Mouse (Mus musculus): Measurements from ENCODE around the gene Wnt16. TPM values are rescaled to one million over a fixed set of nuclear protein-coding genes. Genes with fewer than 3 reads are reported as not detected.

Wnt16 gene
- total and polyA plus RNA-seq, 3 experiments: 10.9 to 71.1 (median 15.9) TPM

DNA sequence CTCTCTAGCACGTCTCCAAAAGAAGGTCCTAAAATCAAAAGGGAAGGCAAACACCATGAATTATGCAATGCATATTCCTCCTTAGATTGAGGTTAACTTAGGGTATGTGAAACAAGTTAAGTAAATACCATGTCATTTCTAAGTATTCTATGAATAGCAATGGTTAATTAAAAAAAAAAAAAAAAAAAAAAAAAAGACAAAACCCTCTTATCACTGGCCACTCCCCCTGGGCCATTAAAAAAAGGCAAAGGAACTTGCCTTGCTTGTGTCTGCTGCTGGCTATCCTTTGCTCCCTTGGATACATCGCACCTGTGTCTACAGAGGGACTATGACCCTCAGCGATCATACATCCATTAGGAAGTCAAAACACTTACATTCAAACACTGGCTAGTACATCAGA lies 55.3 kb downstream of the Wnt16 start:
- in situ Hi-C loops (cut with MboI; ENCODE audit: low pct_ligation_motif_present, low pct_unique_long_range_greater_than_20kb, low sequenced_read_pairs): no loop called here
- peaks cover 86% of the 10 kb centered on the region for H3K79me2 ChIP-seq (replicated peaks; ENCODE audit: control insufficient read depth, extremely low read depth, insufficient read depth, poor library complexity, severe bottlenecking)
- dilution Hi-C loops (cut with MboI; ENCODE audit: extremely low pct_ligation_motif_present, extremely low pct_unique_long_range_greater_than_20kb, low sequenced_read_pairs): no loop called here
- TF ChIP-seq MXI1 (IDR thresholded peaks at IDR 0.05; ENCODE audit: low read depth, low read length) (no peak), CHD1 (IDR thresholded peaks at IDR 0.05; ENCODE audit: low read depth, low read length) (no peak), E2F4 (IDR thresholded peaks at IDR 0.05; ENCODE audit: insufficient replicate concordance, low read depth, low read length) (no peak), ZNF384 (IDR thresholded peaks at IDR 0.05; ENCODE audit: low read depth, low read length) (peak; percentile 66; the same call in 1 of the 2 replicates), SIN3A (IDR thresholded peaks at IDR 0.05; ENCODE audit: low read length) (no peak), MAX (IDR thresholded peaks at IDR 0.05; ENCODE audit: low read length) (no peak)
- H3K36me3 ChIP-seq (replicated peaks in 1 of 2; ENCODE audit: control insufficient read depth in 1 of 2, insufficient read depth in 1 of 2, low read length in 1 of 2): peaks cover 8 to 33% of the 10 kb centered on the region in 2 experiments
- no peak for DNase-seq (ENCODE audit: extremely low read depth)
- H3K27me3 ChIP-seq (replicated peaks): no peaks in the 10 kb centered on the region
- no peak overlapping the region for H3K4me2 ChIP-seq (ENCODE audit: insufficient read depth, low read depth, poor library complexity, severe bottlenecking)
- no peak overlapping the region for H3K9ac ChIP-seq (ENCODE audit: insufficient read depth, low read depth)
- H3K4me3 ChIP-seq (replicated peaks in 1 of 3; ENCODE audit: low read depth in 2 of 3, low read length in 2 of 3, poor library complexity in 1 of 3): no peak overlapping the region
- no peak overlapping the region; the same call in 1 of the 2 replicates for H3K27ac ChIP-seq (ENCODE audit: insufficient read depth, low read depth)
- no peaks in the 10 kb centered on the region for H3K9me3 ChIP-seq (replicated peaks; ENCODE audit: low read length)
- peaks cover 25 to 90% of the 10 kb centered on the region in 2 experiments for H3K4me1 ChIP-seq (ENCODE audit: control insufficient read depth in 1 of 2, insufficient read depth in 2 of 2)

DNA sequence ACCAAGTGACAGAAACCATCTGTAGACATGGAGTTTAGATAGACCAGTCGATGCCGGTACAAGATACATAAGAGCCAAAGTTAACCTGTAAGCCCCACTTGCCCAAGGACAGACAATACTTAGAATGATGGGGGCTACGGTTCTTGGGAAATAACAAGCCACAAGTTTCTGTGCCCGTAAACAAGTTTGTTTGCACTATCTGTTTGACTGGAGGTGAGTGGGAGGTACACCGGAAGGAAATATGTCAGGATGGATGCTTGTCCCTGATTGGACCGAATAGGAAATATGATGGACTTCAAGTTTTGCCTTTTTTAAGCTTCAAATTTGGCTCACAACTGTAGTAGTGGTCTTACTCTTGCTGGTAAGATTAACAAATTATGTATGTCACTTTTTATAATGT lies 55.7 kb downstream of the Wnt16 start:
- Histone ChIP-seq H3K27me3 (replicated peaks) (no peaks in the 10 kb centered on the region), H3K36me3 (replicated peaks in 1 of 2; ENCODE audit: control insufficient read depth in 1 of 2, insufficient read depth in 1 of 2, low read length in 1 of 2) (peaks cover 5 to 30% of the 10 kb centered on the region in 2 experiments), H3K27ac (ENCODE audit: insufficient read depth, low read depth) (no peak overlapping the region; the same call in 1 of the 2 replicates), H3K4me2 (ENCODE audit: insufficient read depth, low read depth, poor library complexity, severe bottlenecking) (no peak overlapping the region), H3K79me2 (replicated peaks; ENCODE audit: control insufficient read depth, extremely low read depth, insufficient read depth, poor library complexity, severe bottlenecking) (peaks cover 85% of the 10 kb centered on the region), H3K9me3 (replicated peaks; ENCODE audit: low read length) (no peaks in the 10 kb centered on the region), H3K4me1 (ENCODE audit: control insufficient read depth in 1 of 2, insufficient read depth in 2 of 2) (peaks cover 23 to 91% of the 10 kb centered on the region in 2 experiments), H3K4me3 (replicated peaks in 1 of 3; ENCODE audit: low read depth in 2 of 3, low read length in 2 of 3, poor library complexity in 1 of 3) (no peak overlapping the region), H3K9ac (ENCODE audit: insufficient read depth, low read depth) (no peak overlapping the region)
- in situ Hi-C loops (cut with MboI; ENCODE audit: low pct_ligation_motif_present, low pct_unique_long_range_greater_than_20kb, low sequenced_read_pairs): no loop called here
- dilution Hi-C loops (cut with MboI; ENCODE audit: extremely low pct_ligation_motif_present, extremely low pct_unique_long_range_greater_than_20kb, low sequenced_read_pairs): no loop called here
- TF ChIP-seq ETS1 (conservative IDR thresholded peaks at IDR 0.05; ENCODE audit: low read depth, low read length) (no peak), RAD21 (IDR thresholded peaks at IDR 0.05; ENCODE audit: low read depth, low read length) (no peak), ELF1 (IDR thresholded peaks at IDR 0.05; ENCODE audit: low read depth, low read length) (no peak), PAX5 (IDR thresholded peaks at IDR 0.05; ENCODE audit: low read length) (no peak), ZMIZ1 (IDR thresholded peaks at IDR 0.05; ENCODE audit: low read depth, low read length) (no peak), MAZ (IDR thresholded peaks at IDR 0.05; ENCODE audit: low read depth, low read length) (no peak), CHD1 (IDR thresholded peaks at IDR 0.05; ENCODE audit: low read depth, low read length) (no peak), RCOR1 (conservative IDR thresholded peaks at IDR 0.05; ENCODE audit: low read depth, low read length) (no peak), MAX (IDR thresholded peaks at IDR 0.05; ENCODE audit: low read length) (no peak), UBTF (IDR thresholded peaks at IDR 0.05; ENCODE audit: low read depth, low read length) (no peak)
- no peak for DNase-seq (ENCODE audit: extremely low read depth)
